Mouse (Mus musculus) ES-E14 (cell line): ENCODE measurements around the gene Psd.

Experiments used
- CHD2 ChIP-seq: IDR thresholded peaks from 2 replicates; pipeline ENCODE4 v1.6.1; 2014; ENCODE audit warnings: mild to moderate bottlenecking, low read depth, low read length, inconsistent platforms
- MAFK ChIP-seq: IDR thresholded peaks from 2 replicates; pipeline ENCODE4 v1.6.1; 2014; ENCODE audit warnings: mild to moderate bottlenecking, low read depth, low read length, inconsistent platforms; ENCODE audit not compliant: insufficient read depth
- ZC3H11A ChIP-seq: IDR thresholded peaks from 2 replicates; pipeline ENCODE4 v1.6.1; 2012; ENCODE audit warnings: low read depth, mild to moderate bottlenecking, inconsistent platforms, low read length, borderline replicate concordance
- ZNF384 ChIP-seq: IDR thresholded peaks from 2 replicates; pipeline ENCODE4 v1.6.1; 2012; ENCODE audit warnings: low read depth, low read length, inconsistent platforms

DNA sequence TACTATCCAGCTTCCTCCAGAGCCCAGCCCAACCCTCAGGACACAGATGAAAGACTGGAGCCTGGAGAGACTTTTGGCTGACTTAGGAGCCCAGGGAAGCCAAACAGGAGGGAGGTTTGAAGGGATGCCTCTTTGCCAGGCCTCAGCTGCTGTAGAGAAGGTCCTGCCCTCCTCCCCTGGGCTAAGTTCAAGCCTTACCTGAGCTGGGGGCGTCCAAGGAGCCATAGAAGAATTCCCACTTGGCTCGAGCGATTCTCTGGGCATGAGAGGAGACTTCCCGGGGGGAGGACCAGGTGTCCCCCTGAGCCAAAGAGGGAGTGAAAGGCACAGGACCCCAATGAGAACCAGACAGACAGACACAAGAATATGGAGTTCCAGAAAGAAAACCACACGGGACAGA lies 3.2 kb downstream of the Psd start:
- no peak for TF ChIP-seq CHD2
- no peak for TF ChIP-seq MAFK
- TF ChIP-seq ZNF384, result no peak
- no peak for TF ChIP-seq ZC3H11A
